ENCODE assay signal across 8 mouse cellular contexts in genomic region chr5:48136571-48136970, GRCm38 (mm10).
DNase-seq lines count a peak whose midpoint lies in the region; ATAC-seq and TF ChIP-seq lines count a peak whose summit lies in the region.

No protein-coding gene starts in this region.

- ATAC-seq in kidney, embryonic 16.5 days (ENCODE audit: low FRiP score, low TSS enrichment), result peak; percentile 19; the same call in 1 of the 2 replicates

- H3K9ac ChIP-seq in heart, adult 2 months (ENCODE audit: low read depth, low read length), result no peak overlapping the region
- H3K9ac ChIP-seq in kidney, embryonic 16.5 days (replicated peaks; ENCODE audit: low read length), result no peak overlapping the region

- 16% methylated on average over 3 of the region's 3 CpGs for WGBS in heart, adult 2 months
- 21% methylated on average over 3 of the region's 3 CpGs for WGBS in kidney, embryonic 16.5 days

- no peak overlapping the region for H3K27ac ChIP-seq in heart, adult 2 months
- H3K27ac ChIP-seq in kidney, embryonic 16.5 days (ENCODE audit: low read length), result no peak overlapping the region

- H3K4me1 ChIP-seq in heart, adult 2 months (ENCODE audit: control insufficient read depth, insufficient read depth, low read length), result no peaks in the 10 kb centered on the region
- no peaks in the 10 kb centered on the region for H3K4me1 ChIP-seq in kidney, embryonic 16.5 days (ENCODE audit: insufficient read depth, low read length)

- H3K4me3 ChIP-seq in heart, adult 2 months, result no peak overlapping the region
- H3K4me3 ChIP-seq in kidney, embryonic 16.5 days (ENCODE audit: low read length), result no peak overlapping the region
- H3K4me3 ChIP-seq in myocyte, result no peak overlapping the region

- H3K79me2 ChIP-seq in heart, adult 2 months (replicated peaks; ENCODE audit: control insufficient read depth, insufficient read depth, low read length), result no peaks in the 10 kb centered on the region
- no peaks in the 10 kb centered on the region for H3K79me2 ChIP-seq in myocyte (ENCODE audit: control insufficient read depth, insufficient read depth)

- no peak for DNase-seq in heart, adult 2 months
- DNase-seq in heart, adult 11 months, result no peak
- DNase-seq in 416B (ENCODE audit: low read depth), result peak; percentile 65
- peak; percentile 66 for DNase-seq in adipocyte (ENCODE audit: low spot score)
- DNase-seq in gastrocnemius, adult 18-20 months (ENCODE audit: low spot score), result no peak
- no peak for DNase-seq in ovary, postnatal 36 days (ENCODE audit: low spot score)

- intact Hi-C loops in heart, adult 2 months (cut with DNase I), result loop anchor here (10.0 kb wide), 1 partner anchor 1692 kb away; no protein-coding TSS in a partner anchor

- TF ChIP-seq POLR2A in heart, adult 2 months (IDR thresholded peaks at IDR 0.05; ENCODE audit: insufficient read depth, low read depth, low read length), result no peak
- TF ChIP-seq POLR2A in myocyte (IDR thresholded peaks at IDR 0.05; ENCODE audit: insufficient read length, low read depth), result no peak

- peak; percentile 68 for TF ChIP-seq CTCF in heart, adult 2 months (IDR thresholded peaks at IDR 0.05)

- H3K27me3 ChIP-seq in heart, adult 2 months (ENCODE audit: control insufficient read depth, insufficient read depth, low read length), result no peaks in the 10 kb centered on the region
- H3K27me3 ChIP-seq in kidney, embryonic 16.5 days (ENCODE audit: insufficient read depth, low read length), result no peaks in the 10 kb centered on the region
- H3K27me3 ChIP-seq in myocyte (ENCODE audit: control insufficient read depth, insufficient read depth, insufficient read length), result no peaks in the 10 kb centered on the region

- H3K4me2 ChIP-seq in kidney, embryonic 16.5 days (replicated peaks; ENCODE audit: low read depth, low read length), result no peak overlapping the region
- H3K4me2 ChIP-seq in myocyte (ENCODE audit: low read depth), result peak overlapping the region; percentile 30

- H3ac ChIP-seq in myocyte (ENCODE audit: control insufficient read depth, insufficient read length), result no peak overlapping the region

- H3K9me3 ChIP-seq in kidney, embryonic 16.5 days (ENCODE audit: low read length), result no peaks in the 10 kb centered on the region

- TF ChIP-seq EP300 in heart, adult 2 months (IDR thresholded peaks at IDR 0.05; ENCODE audit: insufficient read depth, low read depth, low read length), result no peak

- no peaks in the 10 kb centered on the region for H3K36me3 ChIP-seq in heart, adult 2 months (ENCODE audit: control insufficient read depth, insufficient read depth, low read length)
- no peaks in the 10 kb centered on the region for H3K36me3 ChIP-seq in kidney, embryonic 16.5 days (ENCODE audit: insufficient read depth, low read length)
- no peaks in the 10 kb centered on the region for H3K36me3 ChIP-seq in myocyte (ENCODE audit: control insufficient read depth, insufficient read depth)

TF ChIP-seq in myocyte, 11 proteins besides CTCF, POLR2A, EP300 and RAD21:
- TF ChIP-seq MYOD1 (IDR thresholded peaks at IDR 0.05; ENCODE audit: control insufficient read depth in 1 of 3, insufficient read length in 2 of 3, low read depth in 2 of 3) (no peak), REST (IDR thresholded peaks at IDR 0.05; ENCODE audit: insufficient read depth, insufficient read length) (no peak), SRF (IDR thresholded peaks at IDR 0.05; ENCODE audit: control insufficient read depth, insufficient read length, low read depth) (no peak), TCF12 (IDR thresholded peaks at IDR 0.05; ENCODE audit: insufficient read depth, poor library complexity, severe bottlenecking) (no peak), MYOG (IDR thresholded peaks at IDR 0.05; ENCODE audit: control insufficient read depth in 1 of 3, insufficient read depth in 1 of 3, insufficient read length in 2 of 3, low read depth in 2 of 3) (no peak), POLR2AphosphoS2 (IDR thresholded peaks at IDR 0.05; ENCODE audit: insufficient read length, low read depth) (no peak)

Comparison
In these comparisons a context has a peak if more than half of its experiments do, and no peak if none do; other contexts are left out.
1. DNase-seq: peak in 416B (single experiment) and adipocyte (single experiment); none in heart, adult 2 months (0 of 2), heart, adult 11 months (single experiment), gastrocnemius, adult 18-20 months (single experiment) and ovary, postnatal 36 days (single experiment).